Mouse (Mus musculus): ENCODE results near the gene Pot1a.
A peak's percentile ranks its signal among the peaks of the same experiment; 100 is the strongest.

Pot1a gene

DNA sequence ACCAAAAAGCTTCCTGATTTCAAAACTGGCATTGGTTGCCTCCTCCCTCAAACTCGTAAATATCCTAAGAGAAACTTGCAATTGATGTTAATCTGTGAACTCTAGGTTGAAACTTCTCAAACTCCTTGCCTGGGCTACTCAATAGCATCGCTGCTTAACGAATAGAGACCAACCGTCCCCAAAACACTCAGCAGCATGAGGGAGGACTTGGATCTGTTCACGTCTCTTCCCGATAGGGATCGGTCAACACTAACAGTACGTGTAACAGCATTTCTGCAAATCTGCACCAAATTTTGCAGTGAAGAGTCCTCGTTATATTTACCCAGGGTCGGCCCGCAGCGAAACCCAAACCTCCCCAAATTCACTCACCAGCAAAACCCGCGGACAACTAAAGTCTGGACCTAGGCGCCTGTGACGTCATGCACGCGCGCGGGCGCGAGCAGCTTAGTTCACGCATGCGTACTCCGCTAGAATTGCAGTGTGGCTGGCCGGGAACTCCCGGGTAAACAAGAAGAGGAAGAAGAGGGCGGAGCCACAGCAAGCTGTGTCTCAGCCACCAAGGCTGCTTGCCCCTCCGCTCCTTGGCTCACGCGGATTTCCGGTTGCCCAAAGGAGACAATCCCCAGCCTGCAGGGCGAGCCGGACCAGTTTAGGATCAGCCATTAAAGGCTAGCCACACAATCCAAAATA, at the start of gene Pot1a:
Gene Pot1a, minus strand, starts transcription at position 441 of the 690 bp plus-strand sequence.
- peak; percentile 87 to 90 for DNase-seq (ENCODE audit: low read depth in 2 of 2, low spot score in 2 of 2)

DNA sequence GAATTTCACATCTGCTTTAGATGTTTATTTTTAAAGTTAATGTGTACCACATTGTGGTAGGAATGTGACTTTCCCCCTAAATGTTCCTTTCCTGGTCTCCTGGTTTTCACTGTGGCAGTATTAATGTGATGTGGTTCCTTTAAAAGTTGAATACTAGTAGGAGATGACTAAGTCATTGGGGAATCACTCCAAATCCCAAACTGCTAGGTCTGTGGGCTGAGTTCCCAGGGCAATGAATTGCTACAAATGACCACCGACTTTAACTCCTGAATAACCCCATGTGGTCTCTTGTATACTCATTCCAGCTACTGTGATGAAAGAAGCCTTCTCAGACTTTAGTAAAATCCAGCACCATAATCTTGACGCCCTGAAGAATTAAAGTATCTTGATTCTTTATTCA, 27.2 kb upstream of the Pot1a start:
- DNase-seq (ENCODE audit: low read depth in 2 of 2, low spot score in 2 of 2), result no peak

DNA sequence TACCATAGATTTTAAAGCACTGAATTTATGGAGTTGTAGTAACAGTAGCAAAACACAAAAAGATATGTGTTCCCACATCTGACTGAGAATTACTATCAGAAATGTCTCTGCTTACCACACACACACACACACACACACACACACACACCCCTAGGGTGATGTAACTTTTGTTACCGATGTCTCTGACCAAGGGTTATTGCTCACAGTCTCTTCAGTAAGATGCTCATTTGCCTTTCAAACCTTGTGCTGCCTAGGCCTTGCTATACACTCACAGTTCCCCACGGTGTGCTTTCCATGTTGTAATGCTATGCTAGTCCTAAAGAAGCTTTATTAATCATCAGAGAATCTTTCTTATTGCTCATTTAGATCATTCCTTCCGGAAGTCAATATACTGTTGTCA, 3.0 kb downstream of the Pot1a start:
- no peak for DNase-seq (ENCODE audit: low read depth in 2 of 2, low spot score in 2 of 2)

DNA sequence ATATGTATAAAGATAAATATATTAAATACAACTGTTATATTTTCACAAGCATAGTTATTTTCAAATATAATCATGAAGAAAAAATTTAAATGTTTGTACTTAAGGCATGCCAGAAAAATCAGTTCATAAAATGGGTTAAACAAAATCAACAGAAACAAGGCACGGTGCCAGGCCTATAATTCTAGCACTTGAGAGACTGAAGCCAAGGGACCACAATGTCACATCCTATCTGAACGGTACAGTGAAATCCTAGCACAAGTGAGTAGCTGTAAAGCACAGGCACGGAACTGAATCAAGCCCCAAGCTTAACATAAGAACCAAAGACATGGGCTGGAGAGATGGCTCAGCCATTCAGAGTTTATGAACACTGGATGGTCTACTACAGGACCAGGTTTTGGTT, 6.8 kb downstream of the Pot1a start:
- DNase-seq (ENCODE audit: low read depth in 2 of 2, low spot score in 2 of 2), result no peak

DNA sequence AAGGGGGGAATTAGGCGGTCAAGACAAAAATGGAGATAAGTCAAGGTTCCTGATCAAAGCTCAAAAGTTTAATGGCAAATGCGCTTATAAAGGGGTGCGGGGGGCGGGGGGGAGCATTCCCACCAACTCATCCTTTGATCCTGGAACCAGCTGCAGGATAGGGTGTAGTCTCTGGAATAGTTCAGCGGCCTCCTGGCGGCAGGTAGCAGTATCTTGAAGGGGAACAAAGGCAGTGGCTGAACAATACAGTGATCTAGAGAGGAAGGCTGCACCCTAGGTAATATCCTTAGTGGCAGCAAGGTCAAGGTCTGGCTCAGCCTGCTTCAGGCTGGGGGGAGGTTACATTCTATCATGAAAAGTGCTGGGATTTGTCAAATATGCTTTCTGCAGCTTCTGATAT, 7.8 kb downstream of the Pot1a start:
- no peak for DNase-seq (ENCODE audit: low read depth in 2 of 2, low spot score in 2 of 2)

DNA sequence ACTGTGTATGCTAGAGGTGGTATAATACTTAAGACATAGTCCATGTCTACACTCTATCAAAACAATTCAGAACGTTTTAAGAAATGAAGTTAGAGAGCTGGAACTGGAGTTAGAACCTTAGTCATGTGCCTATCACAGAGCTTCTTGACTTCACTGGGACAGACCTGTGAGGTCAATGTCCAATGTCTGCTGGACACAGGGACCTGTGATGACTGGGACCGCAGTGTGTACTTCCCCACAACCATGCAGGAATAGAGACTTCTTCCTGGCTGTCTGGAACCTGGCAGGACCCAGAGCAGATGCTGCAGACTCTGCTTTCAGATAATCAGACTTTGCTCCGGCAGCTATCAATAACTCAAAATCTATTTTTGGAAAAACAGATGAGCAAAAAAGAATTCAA, 40.8 kb downstream of the Pot1a start:
- DNase-seq (ENCODE audit: low read depth in 2 of 2, low spot score in 2 of 2), result no peak

DNA sequence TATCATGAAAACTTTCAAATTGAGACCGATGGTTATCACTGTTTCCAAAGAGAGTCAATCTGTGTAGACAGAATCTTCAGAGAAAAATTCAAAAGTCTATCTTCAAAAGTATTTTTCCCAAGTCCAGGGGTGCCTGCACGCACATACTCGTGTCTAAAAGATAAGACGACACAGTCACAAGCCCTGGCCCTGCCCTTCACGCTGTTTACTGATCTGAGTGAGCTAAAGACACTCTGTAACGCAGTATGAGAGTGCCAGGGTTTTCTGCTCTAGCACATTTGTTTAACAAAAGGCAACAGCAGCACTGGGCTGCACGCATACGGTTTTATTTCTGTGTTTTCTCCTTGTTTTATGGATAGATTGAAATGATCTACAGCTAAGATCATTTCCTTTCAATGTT, 41.5 kb downstream of the Pot1a start:
- no peak for DNase-seq (ENCODE audit: low read depth in 2 of 2, low spot score in 2 of 2)

DNA sequence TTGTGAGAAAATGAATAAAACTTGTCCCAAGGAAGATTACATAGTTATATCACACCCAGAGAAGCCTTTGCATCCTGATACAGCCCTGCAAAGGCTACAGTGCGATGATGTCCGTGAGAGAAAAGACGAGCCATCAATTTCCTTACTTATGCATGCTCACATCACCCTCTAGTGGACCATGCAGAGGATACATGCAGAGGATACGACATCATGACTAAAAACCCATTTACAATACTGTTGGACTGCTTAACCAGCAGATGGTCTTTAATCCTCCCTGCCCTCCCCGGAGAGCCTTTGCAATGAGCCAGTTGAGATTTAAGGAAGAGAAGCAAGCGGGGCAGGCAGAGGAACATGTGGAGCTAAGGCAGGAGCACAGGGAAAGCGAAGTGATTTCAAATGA, 42.0 kb downstream of the Pot1a start:
- no peak for DNase-seq (ENCODE audit: low read depth in 2 of 2, low spot score in 2 of 2)

DNA sequence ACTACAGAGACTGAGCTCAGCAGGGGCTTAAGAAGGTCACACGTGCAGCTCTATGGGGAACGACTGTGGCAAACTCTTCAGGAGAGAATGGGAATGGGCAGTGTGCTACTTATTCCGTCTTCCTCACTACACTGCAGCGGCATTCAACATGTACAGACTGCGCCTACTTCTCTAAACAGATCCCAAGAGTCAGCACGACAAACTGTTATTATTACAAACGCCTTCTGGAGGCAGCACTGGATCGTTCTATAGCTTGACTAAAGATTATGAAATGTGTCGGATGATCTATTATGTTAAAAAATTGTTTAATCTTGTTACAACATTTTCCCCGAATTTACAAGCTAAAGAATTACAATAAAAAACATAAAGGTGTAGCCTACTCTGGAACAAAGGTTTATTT, 42.8 kb downstream of the Pot1a start:
- DNase-seq (ENCODE audit: low read depth in 2 of 2, low spot score in 2 of 2), result no peak

DNA sequence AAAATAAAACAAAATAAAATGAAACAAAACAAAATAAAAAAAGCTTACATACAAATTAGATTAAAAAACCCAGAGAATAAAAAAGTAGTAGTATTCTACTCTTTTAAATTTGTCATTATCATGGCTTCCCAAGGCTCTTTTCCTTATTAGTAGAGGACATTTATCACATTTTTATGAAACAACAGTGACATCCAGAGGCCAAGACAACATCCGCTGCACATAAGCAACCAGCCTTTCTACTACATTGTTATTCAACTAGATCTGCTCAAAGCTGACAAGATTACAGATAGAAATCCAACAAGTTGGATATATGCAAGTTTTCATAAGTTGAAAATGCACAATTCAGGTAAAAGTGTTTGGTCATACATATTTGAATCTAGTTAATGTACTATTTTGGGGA, 56.4 kb downstream of the Pot1a start:
- no peak for DNase-seq (ENCODE audit: low read depth in 2 of 2, low spot score in 2 of 2)

DNA sequence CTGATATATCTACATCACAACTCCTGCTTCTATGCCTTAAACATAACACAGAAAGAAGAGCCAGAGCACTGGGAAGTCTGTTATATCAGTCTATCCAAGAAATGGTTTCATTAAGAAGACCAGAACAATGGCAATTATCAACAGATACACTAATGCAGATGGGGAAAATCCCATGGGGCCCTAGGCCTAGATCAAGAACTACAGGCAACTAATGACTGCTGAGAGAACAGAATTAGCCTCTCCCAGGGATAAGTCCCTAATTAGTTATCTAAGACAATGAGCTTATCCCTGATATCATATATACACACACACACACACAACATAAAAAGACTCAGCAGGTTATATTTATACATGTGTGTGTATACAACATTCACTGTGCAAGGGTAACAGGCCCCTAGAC, 72.5 kb downstream of the Pot1a start:
- DNase-seq (ENCODE audit: low read depth in 2 of 2, low spot score in 2 of 2), result no peak

DNA sequence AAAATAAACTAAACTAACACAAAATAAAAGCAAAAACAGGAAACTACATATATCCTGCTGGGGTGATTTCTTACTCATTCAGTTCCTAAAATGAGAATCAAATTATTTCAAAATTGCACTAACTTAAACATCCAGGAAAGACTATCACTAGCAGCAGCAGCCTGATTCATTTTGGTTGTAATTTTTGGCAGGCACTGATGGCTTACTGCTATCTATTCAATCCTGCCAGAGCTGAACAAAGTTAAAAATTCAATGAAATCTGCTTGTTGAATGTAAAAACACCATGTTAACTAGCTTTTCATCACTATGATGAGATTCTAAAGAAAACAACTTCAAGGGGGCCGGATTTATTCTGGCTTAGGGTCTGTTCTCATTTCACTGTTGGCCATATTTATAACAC, 82.5 kb downstream of the Pot1a start:
- DNase-seq (ENCODE audit: low read depth in 2 of 2, low spot score in 2 of 2), result no peak

DNA sequence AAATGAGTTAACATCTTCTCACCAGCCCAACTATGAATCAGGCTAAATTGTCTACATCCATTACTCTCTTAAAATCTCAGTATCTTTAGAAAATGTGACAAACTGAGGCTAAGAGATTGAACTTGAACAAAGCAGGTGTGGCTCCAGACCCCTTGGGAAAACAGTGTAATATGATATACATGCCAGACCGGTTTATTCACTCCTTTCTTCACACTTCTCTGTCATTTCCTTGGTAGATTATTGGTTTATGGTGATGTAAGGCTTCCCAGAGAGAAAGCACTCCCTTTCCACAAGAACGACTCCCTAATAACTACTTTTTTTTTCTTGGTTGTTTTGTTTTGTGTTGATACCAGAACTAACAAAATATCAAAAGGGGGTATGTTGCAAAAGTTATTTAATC, 98.4 kb downstream of the Pot1a start:
- DNase-seq (ENCODE audit: low read depth in 2 of 2, low spot score in 2 of 2), result no peak

DNA sequence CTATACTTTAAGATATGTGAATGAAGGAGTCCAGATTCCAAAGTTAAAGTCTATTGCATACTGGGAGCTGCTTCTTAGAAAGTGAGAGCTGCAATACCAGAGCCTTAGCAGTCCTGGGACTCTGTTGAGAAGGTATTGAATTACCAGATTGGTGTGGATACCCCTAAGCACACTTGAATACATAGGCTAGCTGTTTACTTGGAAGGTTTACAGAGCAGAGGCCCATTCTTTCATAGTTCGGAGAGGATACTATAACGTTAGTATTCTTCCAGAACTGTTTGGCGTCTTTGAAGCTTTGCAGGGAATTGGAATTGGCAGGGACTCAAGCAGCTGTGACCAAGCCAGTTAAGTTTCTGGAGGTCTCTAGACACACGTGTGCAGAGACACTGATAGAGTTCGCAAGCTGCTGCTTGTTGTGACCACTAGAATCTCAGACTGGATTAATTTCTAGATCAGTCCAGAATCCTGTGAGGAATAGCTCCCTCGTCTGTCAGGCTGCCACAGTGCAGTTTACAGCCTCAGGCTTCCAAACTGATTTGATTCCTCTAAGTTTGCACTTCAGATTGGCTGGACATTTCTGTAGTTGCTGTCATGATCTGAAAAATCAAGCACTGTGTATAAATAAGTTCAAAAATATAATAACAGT, 99.7 kb downstream of the Pot1a start:
- DNase-seq (ENCODE audit: low read depth in 2 of 2, low spot score in 2 of 2), result no peak

DNA sequence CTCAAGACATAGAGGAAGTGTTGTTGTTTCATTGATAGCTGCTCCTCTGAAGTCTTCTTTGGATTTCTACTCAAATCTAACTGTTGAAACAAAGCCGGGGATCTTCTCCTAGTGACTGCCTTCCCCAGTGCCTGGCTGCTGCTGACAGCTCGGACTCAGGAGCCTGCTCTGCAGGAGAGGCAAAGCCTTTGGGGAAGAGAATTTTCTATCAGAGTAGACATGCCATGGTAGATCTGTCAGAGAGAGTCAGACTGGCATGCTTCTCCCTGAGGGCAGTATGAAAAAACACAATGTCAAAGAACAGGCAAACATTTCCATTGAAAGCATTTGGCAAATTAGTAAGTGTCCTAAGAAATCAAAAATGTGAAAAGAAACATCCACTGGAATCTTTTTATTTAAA, 109.1 kb downstream of the Pot1a start:
- no peak for DNase-seq (ENCODE audit: low read depth in 2 of 2, low spot score in 2 of 2)

Measured in CD8-positive naive resting alpha-beta T cell, adult 2 months (primary cell).